Mouse (Mus musculus): ENCODE results near the gene Pon1. TPM values are rescaled to one million over a fixed set of nuclear protein-coding genes. Genes with fewer than 3 reads are reported as not detected.

Pon1 gene
- polyA plus RNA-seq, 1 experiment from 2014 or later = not detected

DNA sequence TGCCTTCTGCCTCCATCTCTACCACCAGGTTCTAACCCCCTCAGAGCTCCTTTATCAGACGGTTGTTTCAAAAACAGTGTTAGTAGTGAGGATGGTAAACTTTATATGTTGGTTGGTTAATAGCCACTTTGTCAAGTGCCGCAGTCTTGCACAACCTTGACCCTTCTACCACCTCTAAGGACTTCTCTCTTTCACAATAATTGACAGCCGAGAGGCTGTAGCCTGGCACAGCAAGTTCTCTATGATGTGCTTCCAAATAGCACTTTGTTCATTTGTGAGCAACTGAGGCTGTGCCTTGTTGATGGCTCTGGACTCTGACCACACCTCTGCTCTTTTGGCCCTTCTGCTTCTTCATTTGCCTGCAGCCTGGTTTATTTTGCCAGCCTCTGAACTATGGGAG is 6.2 kb upstream of the Pon1 start:
- Histone ChIP-seq H3K27ac (replicated peaks) (no peak overlapping the region), H3K36me3 (no peaks in the 10 kb centered on the region), H3K4me2 (no peak overlapping the region), H3K9ac (no peak overlapping the region), H3K27me3 (replicated peaks) (no peaks in the 10 kb centered on the region), H3K9me3 (no peaks in the 10 kb centered on the region), H3K4me3 (no peak overlapping the region), H3K4me1 (no peaks in the 10 kb centered on the region)
- ATAC-seq (ENCODE audit: extremely low read depth, insufficient number of reproducible peaks, low FRiP score, low TSS enrichment) = no peak
- 69% methylated on average over 3 of the region's 3 CpGs for WGBS

DNA sequence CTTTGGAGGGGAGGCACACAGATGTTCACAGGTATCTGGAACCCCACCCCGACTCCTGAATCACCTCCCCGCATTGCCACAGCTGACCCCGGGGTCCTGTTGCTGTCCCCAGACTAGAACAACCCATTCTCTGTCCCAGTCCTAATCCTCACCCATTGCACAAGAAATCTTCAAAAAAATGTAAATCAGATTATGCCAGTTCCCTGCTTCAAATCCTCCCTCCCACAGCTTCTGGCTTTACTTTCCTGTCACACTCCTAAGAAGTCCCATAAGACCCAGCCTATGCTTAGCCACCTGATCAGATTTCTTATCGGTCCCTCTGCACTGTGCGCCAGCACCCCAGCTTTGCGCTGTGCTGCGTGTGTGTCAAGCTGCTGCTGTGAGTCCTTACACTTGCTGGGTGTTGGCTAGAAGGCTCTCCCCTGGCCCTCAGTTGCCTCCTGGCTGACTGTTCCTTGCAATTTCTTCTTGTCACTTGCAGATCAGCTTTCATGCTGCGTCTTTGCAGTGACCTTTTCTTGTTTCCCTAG is 5.7 kb upstream of the Pon1 start:
- H3K4me3 ChIP-seq = no peak overlapping the region
- H3K9ac ChIP-seq = no peak overlapping the region
- 83% methylated on average over 8 of the region's 8 CpGs for WGBS
- H3K9me3 ChIP-seq = no peaks in the 10 kb centered on the region
- H3K4me2 ChIP-seq = no peak overlapping the region
- no peaks in the 10 kb centered on the region for H3K36me3 ChIP-seq
- ATAC-seq (ENCODE audit: extremely low read depth, insufficient number of reproducible peaks, low FRiP score, low TSS enrichment) = no peak
- no peak overlapping the region for H3K27ac ChIP-seq (replicated peaks)
- H3K4me1 ChIP-seq = no peaks in the 10 kb centered on the region
- H3K27me3 ChIP-seq (replicated peaks) = no peaks in the 10 kb centered on the region

DNA sequence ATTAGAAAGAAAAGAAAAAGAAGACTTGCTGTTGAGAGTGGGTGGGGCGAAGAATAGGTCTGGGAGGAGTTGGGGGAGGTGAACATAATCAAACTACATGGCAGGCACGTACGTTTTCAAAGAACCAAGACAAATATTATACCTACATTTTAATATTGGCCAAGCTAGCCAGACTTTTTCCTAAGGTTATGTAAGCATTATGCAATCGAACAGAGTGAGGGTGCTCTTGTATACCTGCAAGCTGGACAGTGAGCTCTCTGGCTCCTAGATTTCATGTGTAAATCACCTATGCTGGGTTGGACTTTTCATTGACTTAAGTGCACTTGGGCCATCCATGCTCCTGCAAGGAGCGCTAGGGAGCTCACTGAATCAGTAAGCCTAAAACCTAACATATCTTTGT is 4.8 kb upstream of the Pon1 start:
- Histone ChIP-seq H3K27me3 (replicated peaks) (no peaks in the 10 kb centered on the region), H3K4me3 (no peak overlapping the region), H3K9ac (no peak overlapping the region), H3K27ac (replicated peaks) (no peak overlapping the region), H3K36me3 (no peaks in the 10 kb centered on the region), H3K4me2 (no peak overlapping the region), H3K4me1 (no peaks in the 10 kb centered on the region; the same call in 1 of the 2 replicates), H3K9me3 (no peaks in the 10 kb centered on the region)
- no peak for ATAC-seq (ENCODE audit: extremely low read depth, insufficient number of reproducible peaks, low FRiP score, low TSS enrichment)
- 87% methylated on average over 5 of the region's 5 CpGs for WGBS

DNA sequence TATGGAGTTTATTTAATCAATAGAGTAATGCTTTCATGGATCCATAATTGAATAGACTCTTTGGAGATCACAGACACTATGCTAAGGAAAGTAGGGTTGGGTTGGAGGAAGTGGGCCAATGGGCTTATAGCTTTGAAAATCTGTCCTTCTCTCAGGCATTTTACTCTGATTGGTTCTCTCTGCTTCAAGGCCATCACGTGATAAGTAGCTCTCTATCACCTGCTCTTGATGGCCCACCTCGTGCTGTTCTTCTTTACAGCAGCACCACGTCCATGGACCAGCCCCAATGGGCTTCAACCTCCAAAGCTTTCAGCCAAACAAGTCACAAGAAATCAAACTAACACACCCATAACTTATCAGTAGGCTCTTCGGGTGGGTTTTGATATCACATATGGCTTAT is 3.0 kb downstream of the Pon1 start:
- no peak overlapping the region for H3K4me3 ChIP-seq
- no peak for ATAC-seq (ENCODE audit: extremely low read depth, insufficient number of reproducible peaks, low FRiP score, low TSS enrichment)
- no peaks in the 10 kb centered on the region for H3K36me3 ChIP-seq
- no peak overlapping the region for H3K4me2 ChIP-seq
- H3K27ac ChIP-seq (replicated peaks) = no peak overlapping the region
- H3K27me3 ChIP-seq (replicated peaks) = 0 out of 2 replicates have a peak, but pooled peaks cover 4% of the 10 kb centered on the region
- peaks cover 5% of the 10 kb centered on the region for H3K4me1 ChIP-seq
- H3K9me3 ChIP-seq = no peaks in the 10 kb centered on the region
- no peak overlapping the region for H3K9ac ChIP-seq
- WGBS = 66% methylated on average over 4 of the region's 4 CpGs

DNA sequence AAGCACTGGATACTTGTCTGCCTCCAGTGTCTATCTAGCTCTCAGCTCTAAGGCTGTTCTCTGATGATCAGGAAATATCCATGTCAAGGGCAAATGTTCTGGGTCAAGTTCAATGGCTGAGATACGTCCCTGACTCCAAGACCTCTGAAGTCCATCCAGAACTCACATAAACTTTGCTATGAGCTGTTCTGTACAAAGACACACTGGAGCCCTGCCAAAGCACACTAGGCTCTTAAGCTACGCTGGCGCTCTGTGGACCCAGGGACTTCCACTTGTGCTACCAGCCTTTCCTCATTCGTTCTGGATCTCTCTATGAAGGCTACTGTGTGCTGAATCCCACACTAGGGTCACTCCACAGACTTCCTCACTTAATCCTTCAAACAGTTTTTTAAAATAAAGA is 4.2 kb downstream of the Pon1 start:
- Histone ChIP-seq H3K4me2 (no peak overlapping the region), H3K9me3 (no peaks in the 10 kb centered on the region), H3K4me3 (no peak overlapping the region), H3K36me3 (no peaks in the 10 kb centered on the region), H3K4me1 (peaks cover 5% of the 10 kb centered on the region), H3K27me3 (replicated peaks) (0 out of 2 replicates have a peak, but pooled peaks cover 4% of the 10 kb centered on the region), H3K9ac (no peak overlapping the region), H3K27ac (replicated peaks) (no peak overlapping the region)
- WGBS = 38% methylated on average over 4 of the region's 4 CpGs
- ATAC-seq (ENCODE audit: extremely low read depth, insufficient number of reproducible peaks, low FRiP score, low TSS enrichment) = no peak

DNA sequence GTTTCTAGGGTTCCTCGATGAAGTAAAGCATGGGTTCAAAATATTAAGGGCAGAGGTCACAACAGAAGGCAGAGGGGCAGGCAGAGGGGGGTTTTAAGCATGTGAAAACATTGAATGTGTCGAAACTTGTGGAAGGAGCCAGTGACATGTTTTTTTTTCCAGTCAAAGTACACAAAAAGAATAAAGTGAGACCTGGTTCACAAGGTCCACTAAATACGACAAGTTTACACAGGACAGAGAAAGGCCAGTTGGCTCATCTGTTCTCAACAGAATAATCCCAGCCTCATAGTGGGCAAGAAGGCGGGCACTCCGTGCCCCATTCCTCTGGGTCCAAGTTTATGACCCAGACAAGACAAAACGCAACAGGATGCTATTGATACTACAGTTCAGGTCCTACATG is 4.8 kb downstream of the Pon1 start:
- H3K4me3 ChIP-seq = no peak overlapping the region
- WGBS = 72% methylated on average over 6 of the region's 6 CpGs
- peaks cover 5% of the 10 kb centered on the region for H3K4me1 ChIP-seq
- 0 out of 2 replicates have a peak, but pooled peaks cover 4% of the 10 kb centered on the region for H3K27me3 ChIP-seq (replicated peaks)
- no peak for ATAC-seq (ENCODE audit: extremely low read depth, insufficient number of reproducible peaks, low FRiP score, low TSS enrichment)
- no peaks in the 10 kb centered on the region for H3K9me3 ChIP-seq
- no peak overlapping the region for H3K27ac ChIP-seq (replicated peaks)
- H3K9ac ChIP-seq = no peak overlapping the region
- H3K4me2 ChIP-seq = no peak overlapping the region
- no peaks in the 10 kb centered on the region for H3K36me3 ChIP-seq

DNA sequence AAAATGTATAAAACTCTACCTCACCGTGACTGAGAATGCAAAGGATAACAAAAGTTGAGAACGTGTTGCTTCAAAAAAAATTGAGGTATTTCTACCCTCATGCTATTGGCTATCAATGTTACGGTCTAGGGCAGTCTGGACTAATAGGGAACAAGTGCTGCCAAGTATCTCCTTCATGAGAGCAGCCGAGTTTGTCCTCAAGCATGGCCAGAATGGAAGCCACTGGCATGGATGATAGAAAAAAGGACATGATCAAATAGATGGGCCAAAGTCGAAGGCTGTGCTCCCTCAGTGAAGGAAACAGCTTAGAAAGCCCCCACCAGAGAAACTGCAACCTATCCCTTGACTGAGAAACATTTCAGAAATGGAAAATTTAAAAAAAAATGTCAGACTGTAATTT is 5.7 kb downstream of the Pon1 start:
- no peak overlapping the region for H3K4me2 ChIP-seq
- 0 out of 2 replicates have a peak, but pooled peaks cover 4% of the 10 kb centered on the region for H3K27me3 ChIP-seq (replicated peaks)
- H3K4me1 ChIP-seq = peaks cover 5% of the 10 kb centered on the region; the same call in 1 of the 2 replicates
- ATAC-seq (ENCODE audit: extremely low read depth, insufficient number of reproducible peaks, low FRiP score, low TSS enrichment) = no peak
- no peak overlapping the region for H3K4me3 ChIP-seq
- no peaks in the 10 kb centered on the region for H3K36me3 ChIP-seq
- no peaks in the 10 kb centered on the region for H3K9me3 ChIP-seq
- 65% methylated on average over 5 of the region's 5 CpGs for WGBS
- no peak overlapping the region for H3K9ac ChIP-seq
- H3K27ac ChIP-seq (replicated peaks) = no peak overlapping the region

DNA sequence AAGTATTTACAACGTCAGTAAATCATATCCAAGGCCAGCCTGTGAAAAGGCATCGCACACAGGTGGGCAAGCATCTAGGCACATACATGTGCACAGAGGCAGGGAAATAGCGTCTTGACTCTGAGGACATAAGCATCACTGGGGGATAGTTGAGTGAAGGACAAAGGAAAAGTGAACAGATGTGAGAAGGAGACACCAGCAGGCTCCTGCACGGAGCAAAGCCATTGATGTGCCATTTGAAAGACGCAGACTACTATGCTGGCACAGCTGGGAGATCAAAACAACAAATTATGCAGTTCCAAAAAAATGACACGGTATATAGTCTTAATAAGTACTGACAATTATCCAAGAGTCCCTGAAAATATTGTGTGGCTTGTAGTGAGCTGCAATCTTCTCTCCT is 6.2 kb downstream of the Pon1 start:
- Histone ChIP-seq H3K36me3 (no peaks in the 10 kb centered on the region), H3K9ac (no peak overlapping the region), H3K9me3 (no peaks in the 10 kb centered on the region), H3K27ac (replicated peaks) (no peak overlapping the region), H3K27me3 (replicated peaks) (0 out of 2 replicates have a peak, but pooled peaks cover 4% of the 10 kb centered on the region), H3K4me2 (no peak overlapping the region), H3K4me3 (no peak overlapping the region), H3K4me1 (peaks cover 5% of the 10 kb centered on the region; the same call in 1 of the 2 replicates)
- 84% methylated on average over 6 of the region's 6 CpGs for WGBS
- ATAC-seq (ENCODE audit: extremely low read depth, insufficient number of reproducible peaks, low FRiP score, low TSS enrichment) = no peak

DNA sequence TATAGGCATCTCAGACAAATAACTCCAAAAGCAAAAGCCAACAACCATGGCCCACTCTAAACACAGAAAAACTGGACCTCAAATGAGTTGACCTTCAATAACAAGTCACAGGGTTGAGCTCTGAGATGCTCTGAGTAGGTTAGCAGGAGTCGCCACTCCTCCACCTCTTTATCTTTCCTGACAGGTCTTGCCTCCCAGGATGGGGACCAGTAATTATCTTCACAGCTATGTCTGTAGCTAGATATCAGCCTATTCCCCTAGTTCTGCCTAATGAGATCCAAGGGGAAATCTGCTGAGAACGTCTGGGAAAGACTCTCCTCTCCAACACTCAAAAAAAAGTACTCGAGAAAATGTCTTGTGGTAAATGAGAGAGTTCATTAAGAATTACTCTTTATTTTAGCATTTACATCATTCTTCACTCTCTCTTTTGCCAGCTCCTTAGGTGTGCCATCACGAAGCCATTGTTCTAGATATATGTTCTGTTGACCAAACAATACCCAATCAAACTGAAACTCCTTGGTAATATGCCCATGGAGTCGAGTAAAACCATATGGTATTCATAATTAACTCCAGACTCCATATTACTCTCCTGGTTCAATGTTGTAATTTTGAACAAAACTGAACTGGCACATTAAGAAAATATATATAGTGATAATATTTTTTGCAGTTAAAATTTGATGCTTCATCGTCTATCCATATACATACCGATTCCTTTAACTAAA is 7.4 kb downstream of the Pon1 start:
- H3K36me3 ChIP-seq = no peaks in the 10 kb centered on the region
- no peak overlapping the region for H3K27ac ChIP-seq (replicated peaks)
- WGBS = 57% methylated on average over 7 of the region's 7 CpGs
- H3K9ac ChIP-seq = no peak overlapping the region
- H3K9me3 ChIP-seq = no peaks in the 10 kb centered on the region
- ATAC-seq (ENCODE audit: extremely low read depth, insufficient number of reproducible peaks, low FRiP score, low TSS enrichment) = no peak
- H3K27me3 ChIP-seq (replicated peaks) = 0 out of 2 replicates have a peak, but pooled peaks cover 4% of the 10 kb centered on the region
- no peak overlapping the region for H3K4me3 ChIP-seq
- H3K4me1 ChIP-seq = peaks cover 5% of the 10 kb centered on the region; the same call in 1 of the 2 replicates
- H3K4me2 ChIP-seq = no peak overlapping the region

DNA sequence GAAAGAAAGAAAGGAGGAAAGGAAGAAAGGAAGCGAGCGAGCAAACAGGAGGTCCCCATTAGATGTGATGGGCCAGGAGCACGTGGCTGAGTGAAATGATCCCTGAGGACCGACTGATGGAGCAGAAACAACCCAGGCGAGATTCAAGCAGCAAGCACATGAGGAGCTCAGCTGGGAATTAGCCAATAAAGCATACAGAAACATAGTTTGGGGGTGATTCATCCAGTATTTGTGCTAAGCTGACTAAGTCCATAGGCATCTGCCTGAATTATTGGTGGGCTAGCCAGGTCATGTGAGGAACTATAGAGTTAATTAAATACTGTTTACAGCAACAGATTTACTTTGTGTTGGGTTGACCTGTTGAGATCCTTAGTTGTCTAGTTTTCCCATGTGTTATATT is 13.1 kb downstream of the Pon1 start:
- Histone ChIP-seq H3K4me3 (no peak overlapping the region), H3K4me2 (no peak overlapping the region), H3K9ac (no peak overlapping the region), H3K36me3 (no peaks in the 10 kb centered on the region), H3K27ac (replicated peaks) (no peak overlapping the region), H3K4me1 (no peaks in the 10 kb centered on the region), H3K27me3 (replicated peaks) (no peaks in the 10 kb centered on the region), H3K9me3 (no peaks in the 10 kb centered on the region)
- ATAC-seq (ENCODE audit: extremely low read depth, insufficient number of reproducible peaks, low FRiP score, low TSS enrichment) = no peak
- WGBS = 70% methylated on average over 5 of the region's 5 CpGs

DNA sequence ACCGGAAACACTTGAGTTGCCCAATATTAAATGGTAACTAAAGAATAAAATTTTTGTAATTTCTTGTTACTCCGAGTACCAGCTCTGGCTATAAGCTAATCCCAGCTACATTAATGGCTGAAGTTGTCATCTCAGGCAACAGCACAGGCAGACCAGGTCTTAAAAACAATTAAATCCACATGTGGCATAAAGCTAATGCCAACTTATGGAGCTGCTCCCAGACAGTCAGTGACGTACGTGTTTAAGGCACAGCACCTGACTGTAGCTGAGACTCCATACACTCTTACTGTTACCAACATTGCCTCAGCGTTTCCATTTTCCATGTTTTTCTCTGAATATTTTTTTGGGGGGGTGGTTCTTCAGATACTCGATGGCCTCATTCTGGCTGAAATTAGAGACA is 14.6 kb downstream of the Pon1 start:
- no peaks in the 10 kb centered on the region for H3K27me3 ChIP-seq (replicated peaks)
- ATAC-seq (ENCODE audit: extremely low read depth, insufficient number of reproducible peaks, low FRiP score, low TSS enrichment) = no peak

More for the DNA sequence above, 14.6 kb downstream of the Pon1 start:
- Histone ChIP-seq H3K27ac (replicated peaks) (no peak overlapping the region), H3K4me3 (no peak overlapping the region), H3K9me3 (no peaks in the 10 kb centered on the region), H3K36me3 (no peaks in the 10 kb centered on the region), H3K4me2 (no peak overlapping the region), H3K4me1 (no peaks in the 10 kb centered on the region), H3K9ac (no peak overlapping the region)
- 79% methylated on average over 6 of the region's 6 CpGs for WGBS
